Mouse (Mus musculus): ENCODE data around the gene Camsap3. TPM values are rescaled to one million over a fixed set of nuclear protein-coding genes. Genes with fewer than 3 reads are reported as not detected.
"Not testable (repeated sequence)": the region's sequence is repeated elsewhere in the genome, so short reads cannot be mapped to it uniquely, and the experiment has no call there.

Camsap3 gene
- total RNA-seq (2021) = 1 to 10 TPM; 4.1 to 8.0 TPM
- long read RNA-seq, experiment 1, partial matches to known transcripts = 2 of 3 reads
- long read RNA-seq, experiment 1, other reads (novel, unspliced or antisense) = 0 of 3 reads
- long read RNA-seq, experiment 2, partial matches to known transcripts = 6 of 7 reads
- long read RNA-seq, experiment 2, other reads (novel, unspliced or antisense) = 1 of 7 reads

DNA sequence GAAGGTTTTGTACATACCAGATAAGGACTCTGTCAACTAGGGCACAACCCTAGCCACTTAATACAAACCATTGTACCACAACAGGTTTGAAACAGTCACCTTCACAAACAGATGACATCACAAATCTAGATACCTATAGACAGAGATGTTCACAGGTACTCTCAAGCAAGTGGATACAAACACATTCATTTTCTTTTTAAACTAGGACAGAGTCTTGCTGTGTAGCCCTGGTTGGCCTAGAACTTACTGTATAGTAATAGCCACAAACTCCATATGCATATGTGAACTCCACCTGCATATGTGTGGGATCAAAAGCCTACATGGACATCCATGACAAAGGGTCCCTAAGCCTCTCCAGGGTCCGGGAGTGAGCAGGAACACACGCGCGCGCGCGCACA is at the start of gene Camsap3:
Camsap3 (plus strand) TSS at position 301 of the 398 bp plus-strand sequence.
- no peak for DNase-seq (ENCODE audit: low spot score in 2 of 2)

DNA sequence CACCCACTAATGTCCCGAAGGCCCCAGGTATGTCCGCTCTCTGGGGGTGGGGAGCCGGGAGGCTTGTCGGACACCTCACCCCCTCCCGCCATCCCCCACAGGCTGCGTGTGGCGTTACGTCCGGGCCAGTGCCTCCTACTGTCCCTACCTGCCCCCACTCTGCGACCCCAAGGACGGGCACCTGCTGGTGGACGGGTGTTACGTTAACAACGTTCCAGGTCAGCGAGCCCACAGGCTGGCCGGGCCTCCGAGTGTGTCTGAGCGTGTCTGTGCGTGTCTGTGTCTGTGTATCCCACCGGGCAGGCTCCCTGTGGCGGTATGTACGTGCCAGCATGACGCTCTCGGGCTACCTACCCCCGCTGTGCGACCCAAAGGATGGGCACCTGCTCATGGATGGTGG is 49.4 kb upstream of the Camsap3 start:
- no peak for DNase-seq (ENCODE audit: low spot score in 2 of 2)

DNA sequence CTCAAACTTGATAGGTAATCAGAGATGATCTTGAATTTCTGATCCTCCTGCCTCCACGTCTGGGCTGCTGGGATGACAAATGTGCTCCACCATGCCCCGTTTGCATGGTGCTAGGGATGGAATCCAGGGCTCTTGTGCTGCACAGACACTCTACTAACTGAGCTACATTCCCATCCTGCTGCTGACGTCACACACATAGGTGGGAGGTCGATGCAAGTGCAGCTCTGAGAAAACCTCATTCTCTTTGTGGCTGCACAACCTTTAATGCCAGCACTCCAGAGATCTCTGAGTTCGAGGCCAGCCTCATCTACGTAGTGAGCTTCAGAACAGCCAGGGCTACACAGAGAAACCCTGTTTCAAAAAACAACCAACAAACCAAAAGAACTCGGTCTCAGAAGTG is 47.9 kb upstream of the Camsap3 start:
- DNase-seq (ENCODE audit: low spot score in 2 of 2) = no peak

DNA sequence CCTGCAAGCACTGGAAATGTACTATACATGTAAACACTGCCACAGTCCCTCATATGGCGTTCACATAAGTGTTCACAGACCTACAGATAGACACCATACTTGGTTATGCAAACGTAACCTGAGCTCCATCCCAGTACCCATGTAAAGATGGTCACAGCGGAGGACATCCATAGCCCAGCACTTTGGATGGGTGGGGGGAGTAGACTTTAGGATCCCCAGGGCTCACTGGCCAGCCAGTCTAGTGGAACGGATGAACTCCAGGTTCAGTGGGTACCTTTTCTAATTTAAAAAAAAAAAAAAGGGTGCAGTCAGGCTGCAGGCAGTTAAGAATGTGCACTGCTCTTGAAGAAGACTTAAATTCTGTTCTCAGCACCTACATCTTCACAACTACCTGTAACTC is 47.0 kb upstream of the Camsap3 start:
- no peak for DNase-seq (ENCODE audit: low spot score in 2 of 2)

DNA sequence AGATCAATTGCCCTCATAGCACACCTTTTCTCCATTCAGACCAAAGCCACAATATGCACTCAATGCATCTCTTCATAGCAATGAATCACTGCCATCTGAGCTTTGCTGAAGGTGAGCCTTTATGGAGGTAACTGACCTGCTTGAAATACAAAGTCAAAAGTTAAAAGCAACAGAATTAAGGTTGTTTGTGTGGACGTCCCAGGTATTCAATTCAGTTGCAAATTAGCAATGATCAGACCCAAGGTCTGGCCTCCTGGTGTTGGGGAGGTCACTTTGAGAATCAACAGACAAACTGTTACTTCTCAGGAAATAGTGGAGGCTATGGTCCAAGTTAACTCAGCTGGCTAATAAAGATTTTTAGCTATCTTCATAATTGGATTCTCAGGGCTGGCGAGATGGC is 40.6 kb upstream of the Camsap3 start:
- no peak for DNase-seq (ENCODE audit: low spot score in 2 of 2)

DNA sequence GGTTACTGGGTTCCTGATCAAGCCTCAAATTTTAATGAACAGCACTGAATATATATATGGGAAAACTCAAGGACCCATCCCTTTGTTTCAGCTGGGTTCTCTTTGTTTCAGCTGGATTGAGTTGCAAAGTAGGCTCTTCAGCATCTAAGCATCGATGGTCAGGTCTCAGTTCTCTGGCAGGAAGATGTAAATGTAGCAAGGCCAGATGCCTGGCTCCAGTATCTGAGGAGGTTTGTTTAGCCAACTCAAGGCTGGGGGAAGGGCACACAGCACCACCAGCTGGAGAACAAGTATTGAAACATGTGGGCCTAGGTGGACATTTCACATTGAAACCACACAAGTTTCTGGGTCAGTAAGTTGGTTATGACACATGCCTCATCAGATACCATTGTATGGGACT is 34.9 kb upstream of the Camsap3 start:
- DNase-seq (ENCODE audit: low spot score in 2 of 2) = no peak

DNA sequence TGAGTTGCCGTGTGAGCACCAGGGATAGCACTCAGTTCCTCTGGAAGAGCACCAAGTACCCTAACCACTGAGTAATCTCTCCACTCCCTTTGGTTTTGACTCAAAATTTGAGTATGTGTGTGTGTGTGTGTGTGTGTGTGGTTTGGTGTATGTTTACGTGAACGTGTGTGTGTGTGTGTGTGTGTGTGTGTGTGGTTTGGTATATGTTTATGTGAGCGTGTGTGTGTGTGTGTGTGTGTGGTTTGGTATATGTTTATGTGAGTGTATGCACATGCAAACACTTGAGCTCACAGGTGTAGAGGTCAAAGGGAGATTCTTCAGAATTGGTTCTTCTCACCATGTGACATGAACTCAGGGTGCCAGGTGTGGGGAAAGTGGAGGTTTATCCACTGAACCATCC is 31.0 kb upstream of the Camsap3 start:
- DNase-seq (ENCODE audit: low spot score in 2 of 2) = no peak

DNA sequence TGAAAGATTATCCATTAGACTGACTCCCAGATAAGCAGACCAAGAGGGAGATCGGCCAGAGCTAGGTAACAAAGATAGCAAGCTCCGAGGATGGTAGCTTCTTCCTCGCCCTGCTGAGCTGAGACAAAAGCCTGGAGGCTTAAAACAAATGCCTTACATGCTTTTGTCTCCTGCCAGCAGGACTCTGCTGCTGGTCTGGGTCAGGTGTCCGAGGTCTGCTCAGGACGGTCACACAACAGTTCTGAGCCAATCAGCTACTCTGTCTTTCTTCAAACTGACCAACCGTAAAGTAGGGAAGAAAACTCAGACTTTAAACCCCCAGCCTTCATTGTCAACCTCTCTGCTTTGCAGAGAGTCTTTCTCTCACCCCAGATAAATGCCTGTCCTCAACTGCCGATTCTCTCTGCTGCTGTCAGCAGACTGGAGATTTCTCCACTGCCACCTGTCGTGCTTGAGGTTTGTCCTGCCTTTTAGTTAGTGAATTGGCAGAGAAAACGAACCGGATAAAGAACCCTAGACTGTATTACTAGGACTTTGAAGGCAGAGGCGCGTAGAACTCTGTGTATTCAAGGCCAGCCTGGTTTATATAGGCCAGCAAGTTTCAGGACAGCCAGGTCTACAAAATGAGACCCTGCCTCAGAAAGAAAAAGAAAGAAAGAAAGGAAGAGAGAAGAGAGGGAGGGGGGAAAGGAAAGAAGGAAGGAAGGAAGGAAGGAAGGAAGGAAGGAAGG is 19.3 kb upstream of the Camsap3 start, which contains the start of gene C330021F23Rik:
C330021F23Rik (plus strand) TSS at position 350 of the 731 bp plus-strand sequence.
- DNase-seq (ENCODE audit: low spot score in 2 of 2) = no peak

DNA sequence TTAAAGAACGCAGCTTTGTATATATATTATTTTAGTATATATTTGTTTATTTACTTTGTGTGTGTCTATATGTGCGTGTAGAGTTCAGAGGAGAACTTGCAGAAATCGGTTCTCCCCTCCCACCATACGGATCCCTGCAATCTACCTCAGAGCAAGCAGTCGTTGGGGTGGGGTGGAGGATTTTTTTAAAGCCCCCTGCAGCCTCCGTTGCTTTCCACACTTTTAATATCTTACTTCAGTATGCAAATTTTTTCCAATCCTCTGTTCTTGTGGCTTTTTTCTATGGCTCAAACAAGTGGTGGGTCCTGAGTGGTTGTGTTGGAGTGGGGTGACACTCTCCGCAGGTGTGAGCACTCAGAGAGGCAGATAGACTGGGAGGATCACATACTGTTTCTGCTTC is 18.7 kb upstream of the Camsap3 start:
- DNase-seq (ENCODE audit: low spot score in 2 of 2) = no peak

DNA sequence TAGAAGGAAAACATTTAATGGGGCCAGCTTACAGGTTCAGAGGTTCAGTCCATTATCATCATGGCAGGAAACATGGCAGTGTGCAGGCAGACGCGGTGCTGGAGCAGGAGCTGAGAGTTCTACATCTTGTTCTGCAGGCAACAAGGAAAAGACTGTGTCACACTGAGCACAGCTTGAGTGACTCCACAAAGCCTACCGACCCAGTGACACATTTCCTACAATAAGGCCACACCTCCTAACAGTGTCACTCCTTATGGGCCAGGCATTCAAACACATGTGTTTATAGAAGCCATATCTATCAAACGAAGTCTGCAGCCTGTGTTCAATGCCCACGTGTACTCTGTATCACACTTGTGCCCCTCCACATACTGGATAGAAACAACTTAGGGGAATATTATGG is 17.3 kb upstream of the Camsap3 start:
- no peak for DNase-seq (ENCODE audit: low spot score in 2 of 2)

DNA sequence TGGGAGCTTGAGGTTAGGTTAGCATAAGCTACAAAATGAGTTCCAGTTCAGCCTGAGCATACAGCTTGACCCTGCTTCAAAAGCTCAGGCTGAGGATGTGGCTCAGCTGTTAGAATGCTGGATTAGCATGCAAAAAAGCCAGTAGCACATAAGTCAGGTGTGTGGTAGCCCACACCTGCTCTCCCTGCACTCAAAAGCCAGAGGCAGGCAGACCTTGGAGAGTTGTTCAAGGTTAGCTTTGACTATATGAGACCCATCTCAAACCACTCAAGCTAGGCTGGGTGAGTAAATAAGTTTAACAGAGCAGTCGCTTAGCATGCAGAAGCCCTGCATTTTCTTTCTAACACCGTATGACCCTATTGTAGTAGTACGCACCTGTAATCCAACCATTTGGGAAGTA is 12.5 kb upstream of the Camsap3 start:
- DNase-seq (ENCODE audit: low spot score in 2 of 2) = no peak

DNA sequence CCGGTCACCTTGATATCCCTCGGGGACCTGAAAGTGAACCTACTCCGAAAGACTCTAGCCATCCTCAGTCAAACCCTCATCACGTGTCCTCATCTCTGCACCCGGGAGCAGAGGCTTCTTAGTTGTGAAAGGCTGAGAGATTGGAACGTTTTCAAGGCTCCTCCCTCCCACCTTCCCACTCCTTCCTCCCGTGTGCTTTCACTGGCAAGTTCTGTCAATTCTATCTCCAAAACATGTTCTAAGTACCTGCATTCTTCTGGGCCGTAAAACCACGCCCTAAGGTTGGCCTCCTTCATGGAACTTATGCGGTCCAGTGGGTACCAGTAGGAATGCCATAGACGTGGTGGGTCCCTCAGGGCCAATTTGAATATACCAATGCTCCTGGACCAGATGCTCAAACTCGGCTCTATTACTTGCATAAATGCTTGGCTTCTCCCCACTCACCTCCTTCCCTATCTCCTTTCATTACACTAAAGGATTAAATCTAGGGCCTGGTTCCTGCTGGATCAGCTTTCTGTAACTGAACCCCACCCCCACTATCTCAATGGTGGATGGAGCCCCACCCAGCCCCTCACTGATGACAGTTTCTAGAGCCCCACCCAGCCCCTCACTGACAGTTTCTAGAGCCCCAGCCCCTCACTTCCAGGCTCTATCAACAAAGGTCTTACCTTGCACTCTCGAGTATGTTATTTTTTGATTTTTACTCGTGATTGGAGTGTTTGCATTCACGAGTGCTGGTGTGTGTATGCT is 10.7 kb upstream of the Camsap3 start:
- DNase-seq (ENCODE audit: low spot score in 2 of 2) = no peak

DNA sequence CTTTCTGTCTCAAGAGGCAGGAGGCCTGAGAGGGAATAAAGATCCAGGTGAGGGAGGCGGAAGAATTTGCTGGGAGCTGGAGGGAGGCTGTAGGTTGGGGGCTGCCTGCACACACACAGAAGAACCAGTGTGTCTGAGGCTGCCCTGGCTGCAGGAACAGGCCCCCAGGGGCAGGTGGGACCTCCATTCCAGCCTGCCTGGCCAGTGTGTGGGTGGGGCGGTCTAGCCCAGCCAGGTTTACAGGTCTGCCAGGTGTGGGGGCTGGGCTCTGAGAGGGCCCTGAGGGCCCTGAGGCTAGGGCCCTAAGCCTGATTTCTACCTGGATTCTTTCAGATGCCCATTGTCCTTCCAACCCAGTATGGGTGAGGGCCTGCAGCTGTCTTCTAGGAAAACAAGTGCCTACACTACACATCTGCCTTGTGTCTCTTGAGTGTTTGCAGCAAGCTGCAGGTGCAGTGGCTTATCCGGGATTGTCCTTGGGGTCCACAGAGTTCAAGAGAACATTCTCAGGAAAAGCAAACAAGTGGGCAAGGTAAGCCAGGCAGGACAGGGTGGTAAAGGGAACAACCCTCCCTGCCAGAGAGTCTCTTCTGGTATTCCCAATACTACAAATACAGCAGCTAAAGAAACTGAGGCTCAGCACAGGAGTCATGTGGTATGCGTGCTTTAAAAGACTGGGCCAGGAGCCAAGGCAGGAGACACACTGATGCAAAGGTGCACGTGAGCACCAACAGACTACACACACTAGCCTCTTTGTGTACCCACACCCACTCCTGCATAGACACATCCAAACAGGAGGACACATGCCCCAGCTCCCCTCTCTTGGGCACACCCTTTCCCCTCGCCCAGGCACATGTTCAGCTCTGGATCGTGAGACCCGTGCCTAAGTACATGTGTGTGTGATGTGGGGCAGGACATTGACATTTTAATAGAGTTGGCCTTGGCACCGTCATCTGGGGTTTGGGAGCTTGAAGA is 7.4 kb upstream of the Camsap3 start:
- no peak for DNase-seq (ENCODE audit: low spot score in 2 of 2)

DNA sequence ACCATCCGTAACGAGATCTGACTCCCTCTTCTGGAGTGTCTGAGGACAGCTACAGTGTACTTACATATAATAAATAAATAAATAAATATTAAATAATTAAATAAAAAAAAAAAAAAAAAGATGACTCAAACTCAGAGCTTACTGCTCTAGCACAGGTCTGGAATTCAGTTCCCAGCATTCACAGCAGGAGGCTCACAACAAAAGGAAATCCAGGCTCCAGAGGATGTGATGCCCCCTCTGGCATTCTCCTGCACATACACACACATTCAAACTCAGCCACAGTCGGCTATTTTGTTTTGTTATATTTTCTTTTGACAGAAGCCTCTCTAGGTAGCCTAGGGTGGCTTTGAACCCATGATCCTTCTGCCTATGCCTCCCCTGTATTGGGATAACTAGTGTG is 5.1 kb upstream of the Camsap3 start:
- not testable (repeated sequence) for DNase-seq (ENCODE audit: low spot score in 2 of 2)

DNA sequence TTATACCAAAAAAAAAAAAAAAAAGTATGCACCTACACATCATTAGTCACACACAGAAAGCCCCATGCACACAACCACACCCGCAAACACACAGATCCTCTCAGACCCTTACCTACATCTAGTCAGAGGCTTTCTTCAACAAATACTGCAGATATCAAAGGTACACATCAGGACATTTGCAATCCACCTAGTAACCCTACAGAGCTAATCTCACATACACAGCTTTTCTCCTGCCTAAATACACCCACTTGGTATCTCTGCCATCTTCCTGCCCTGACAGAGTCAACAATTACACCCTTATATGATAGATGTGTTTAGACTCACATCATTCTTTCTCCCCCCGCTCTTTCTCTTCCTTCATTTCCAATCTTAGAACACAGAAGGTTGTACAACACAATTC is 641 bp upstream of the Camsap3 start:
- no peak for DNase-seq (ENCODE audit: low spot score in 2 of 2)

DNA sequence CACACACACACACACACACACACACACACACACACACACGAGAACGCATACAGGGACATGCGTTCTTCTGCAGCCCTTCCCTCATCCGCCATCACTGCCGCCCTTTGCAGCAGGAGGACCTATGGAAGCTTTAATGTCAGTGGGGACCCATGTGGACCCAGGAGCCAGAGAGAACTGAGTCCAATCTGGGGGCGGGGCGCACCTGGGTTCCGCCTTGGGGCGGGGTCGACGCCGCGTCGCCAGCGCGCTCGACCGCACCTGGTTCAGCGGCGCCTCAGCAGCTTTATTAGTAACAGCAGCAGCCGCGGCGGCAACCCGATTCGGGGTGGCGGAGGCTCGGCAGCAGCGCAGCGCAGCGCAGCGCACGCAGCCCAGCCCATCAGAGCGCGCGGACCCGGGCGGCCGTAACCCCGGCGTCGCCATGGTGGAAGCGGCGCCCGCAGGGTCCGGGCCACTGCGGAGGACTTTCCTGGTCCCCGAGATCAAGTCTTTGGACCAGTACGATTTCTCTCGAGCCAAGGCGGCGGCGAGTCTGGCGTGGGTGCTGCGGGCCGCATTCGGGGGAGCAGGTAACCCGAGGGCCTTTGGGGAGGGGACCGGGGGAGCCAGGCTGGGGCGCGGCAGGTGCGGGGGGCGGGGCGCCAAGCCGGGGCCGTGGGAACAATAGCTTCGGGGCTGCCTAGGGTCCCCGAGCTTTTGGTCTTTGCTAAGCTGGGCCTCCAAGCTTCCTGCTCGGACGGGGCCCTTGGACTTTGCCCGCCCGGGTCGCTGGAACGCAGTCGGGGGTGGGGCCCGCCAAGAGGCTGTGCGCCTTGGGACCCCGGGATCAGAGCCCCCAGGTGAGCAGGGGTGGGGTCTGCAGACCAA is 531 bp downstream of the Camsap3 start:
- DNase-seq (ENCODE audit: low spot score in 2 of 2) = peak; percentile 43 to 49

DNA sequence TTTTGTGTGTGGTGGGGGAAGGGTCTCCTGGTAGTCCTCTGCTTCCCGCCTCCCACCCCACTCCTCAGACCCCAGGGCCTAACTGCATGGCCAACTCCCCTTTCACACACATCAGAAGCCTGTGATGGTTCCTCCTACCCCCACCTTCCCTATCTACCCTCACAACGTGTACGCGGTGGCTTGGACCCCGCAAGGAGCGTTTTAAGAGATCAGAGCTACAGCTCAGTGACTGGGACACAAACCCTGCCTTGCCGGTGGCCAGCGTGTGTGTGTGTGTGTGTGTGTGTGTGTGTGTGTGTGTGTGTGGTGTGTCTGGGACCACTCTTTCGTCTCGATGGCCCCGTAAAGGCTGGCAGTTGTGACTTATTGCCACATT is 1.2 kb downstream of the Camsap3 start:
- DNase-seq (ENCODE audit: low spot score in 2 of 2) = no peak

DNA sequence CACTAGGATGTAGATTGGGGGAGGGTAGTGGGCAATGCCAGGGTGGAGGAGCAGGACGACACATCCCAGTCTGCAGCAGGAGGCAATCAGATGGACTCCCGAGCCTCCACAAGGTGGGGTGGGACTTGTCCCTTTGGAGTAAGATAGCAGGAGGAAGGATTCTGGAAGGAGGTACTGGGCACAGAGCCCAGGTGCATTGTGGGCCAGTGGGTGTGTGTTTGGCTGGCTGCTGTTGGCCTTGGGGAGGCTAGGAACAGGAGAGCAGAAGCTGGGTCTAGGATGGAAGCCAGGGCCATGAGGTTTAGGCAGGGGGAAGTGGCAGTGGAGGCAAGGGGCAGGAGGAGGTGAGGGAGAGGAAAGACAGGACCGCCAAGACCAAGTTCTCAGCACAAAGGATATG is 6.4 kb downstream of the Camsap3 start:
- DNase-seq (ENCODE audit: low spot score in 2 of 2) = no peak

DNA sequence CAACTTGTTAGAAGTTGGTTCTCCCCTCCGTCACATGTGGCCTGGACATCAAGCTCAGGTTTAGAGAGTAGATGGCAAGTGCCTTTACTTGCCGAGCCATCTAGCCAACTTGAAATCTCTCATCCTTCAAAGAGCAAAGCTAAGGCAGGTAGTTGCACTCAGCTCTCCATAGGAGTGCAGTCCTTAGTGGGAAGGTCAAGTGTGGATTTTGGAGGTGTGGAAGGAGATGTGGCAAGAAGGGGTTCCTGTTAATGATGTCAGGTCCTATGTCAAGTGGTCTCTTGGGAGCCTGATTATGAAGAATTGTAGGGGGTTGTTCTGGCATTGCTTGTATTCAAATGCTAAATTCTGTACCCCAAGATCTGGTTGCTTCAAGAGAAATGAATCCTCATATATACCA is 7.4 kb downstream of the Camsap3 start:
- DNase-seq (ENCODE audit: low spot score in 2 of 2) = no peak

DNA sequence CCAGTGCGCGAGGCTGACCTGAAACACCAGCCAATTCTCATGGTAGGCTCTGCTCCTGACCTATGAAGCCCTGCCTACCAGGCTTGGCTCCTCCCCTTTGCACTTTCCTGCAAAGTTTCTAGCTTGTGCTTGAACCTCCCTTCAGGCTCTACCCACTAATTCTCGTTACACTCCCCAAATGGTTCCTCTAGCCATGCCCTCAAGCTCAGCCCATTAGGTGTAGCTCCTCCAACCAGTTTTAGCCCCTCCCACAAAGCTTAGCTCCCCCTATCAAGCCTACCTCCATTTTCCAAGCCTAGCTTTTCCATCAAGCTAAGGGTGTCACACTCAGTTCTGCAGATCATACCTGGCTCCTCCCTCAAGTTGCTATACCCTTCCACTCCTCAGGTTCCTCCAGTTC is 11.0 kb downstream of the Camsap3 start:
- DNase-seq (ENCODE audit: low spot score in 2 of 2) = no peak
